Mouse (Mus musculus) E14TG2a.4 (cell line): Measurements from ENCODE around the gene Cdh23.

Experiments
- CTCF ChIP-seq: conservative IDR thresholded peaks from 2 replicates; pipeline ENCODE4 v1.5.1; 2014; ENCODE audit warnings: low read length
- NANOG ChIP-seq: IDR thresholded peaks from 2 replicates; pipeline ENCODE4 v1.6.1; 2014; ENCODE audit warnings: borderline replicate concordance, low read length, mixed read lengths
- POU5F1 ChIP-seq: IDR thresholded peaks from 2 replicates; pipeline ENCODE4 v1.6.1; 2014; ENCODE audit warnings: low read length, borderline replicate concordance

DNA sequence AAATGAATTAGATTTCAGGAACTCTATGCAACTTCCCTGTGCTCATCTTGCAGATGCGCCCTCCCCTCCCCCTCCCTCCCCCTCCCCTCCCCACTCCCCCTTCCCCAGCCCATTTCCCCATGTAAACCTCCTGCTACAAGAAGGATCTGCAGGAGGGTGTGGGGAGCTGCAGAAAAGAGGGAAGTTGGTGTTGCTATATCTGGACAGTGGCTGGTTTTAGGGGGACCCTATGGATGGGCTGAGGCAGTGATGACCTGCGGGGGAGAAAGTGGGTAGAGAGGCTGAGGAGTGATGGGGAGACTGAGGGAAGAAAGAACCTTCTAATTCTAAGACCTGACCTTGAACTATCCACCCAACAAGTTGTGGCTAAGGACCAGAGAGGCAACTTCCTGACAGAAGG lies 329.1 kb downstream of the Cdh23 start:
- TF ChIP-seq CTCF (no peak), POU5F1 (no peak), NANOG (no peak)
